Mouse (Mus musculus) stomach, embryonic 15.5 days (tissue): Measurements from ENCODE around the gene Hcn1. TPM values are rescaled to one million over a fixed set of nuclear protein-coding genes. Genes with fewer than 3 reads are reported as not detected.
A peak's percentile ranks its signal among the peaks of the same experiment; 100 is the strongest.

Experiments
- ATAC-seq: fragments of 200-750 bp; cut with Nextera tagmentation; 2 replicates; pipeline ENCODE4 v1.8.0; 2017; ENCODE audit warnings: low read depth, moderate number of reproducible peaks, moderate TSS enrichment; ENCODE audit not compliant: insufficient read depth, low FRiP score
- H3K27ac ChIP-seq: fragments of 300-500 bp; sonication (generic); 2 replicates; pipeline ENCODE4 v1.5.1; 2015; ENCODE audit warnings: mild to moderate bottlenecking, inconsistent platforms
- H3K27me3 ChIP-seq: fragments of 300-500 bp; sonication (generic); replicated peaks from 2 replicates; pipeline ENCODE4 v1.6.1; 2015; ENCODE audit warnings: inconsistent platforms
- H3K36me3 ChIP-seq: fragments of 300-500 bp; sonication (generic); 2 replicates; pipeline ENCODE4 v1.6.1; 2015; ENCODE audit warnings: inconsistent platforms
- H3K4me1 ChIP-seq: fragments of 300-500 bp; sonication (generic); 2 replicates; pipeline ENCODE4 v1.6.1; 2015; ENCODE audit warnings: inconsistent platforms
- H3K4me2 ChIP-seq: fragments of 300-500 bp; sonication (generic); 2 replicates; pipeline ENCODE4 v1.6.1; 2015; ENCODE audit warnings: mild to moderate bottlenecking, inconsistent platforms
- H3K4me3 ChIP-seq: fragments of 300-500 bp; sonication (generic); replicated peaks from 2 replicates; pipeline ENCODE4 v1.5.1; 2015; ENCODE audit warnings: inconsistent platforms
- H3K9ac ChIP-seq: fragments of 300-500 bp; sonication (generic); 2 replicates; pipeline ENCODE4 v1.6.1; 2015; ENCODE audit warnings: inconsistent platforms
- H3K9me3 ChIP-seq: fragments of 300-500 bp; sonication (generic); 2 replicates; pipeline ENCODE4 v1.6.1; 2016; ENCODE audit warnings: inconsistent platforms
- WGBS: fragments of 180-500 bp; shearing (Covaris S2); methylation state at CpG from one replicate; pipeline ENCODE4 v1.1.7; 2015; 5-methylcytosine and 5-hydroxymethylcytosine counted together
- polyA plus RNA-seq: library from polyadenylated mRNA; unstranded; fragments of >200 nt; fragmentation: Nextera tagmentation; extraction: Ambion mirVana; gene quantifications from 2 replicates; pipeline ENCODE4 v1.2.1, GENCODE M21; 2015

Gene Hcn1
- 0.09 and 0.12 TPM in 2 replicates for polyA plus RNA-seq

DNA sequence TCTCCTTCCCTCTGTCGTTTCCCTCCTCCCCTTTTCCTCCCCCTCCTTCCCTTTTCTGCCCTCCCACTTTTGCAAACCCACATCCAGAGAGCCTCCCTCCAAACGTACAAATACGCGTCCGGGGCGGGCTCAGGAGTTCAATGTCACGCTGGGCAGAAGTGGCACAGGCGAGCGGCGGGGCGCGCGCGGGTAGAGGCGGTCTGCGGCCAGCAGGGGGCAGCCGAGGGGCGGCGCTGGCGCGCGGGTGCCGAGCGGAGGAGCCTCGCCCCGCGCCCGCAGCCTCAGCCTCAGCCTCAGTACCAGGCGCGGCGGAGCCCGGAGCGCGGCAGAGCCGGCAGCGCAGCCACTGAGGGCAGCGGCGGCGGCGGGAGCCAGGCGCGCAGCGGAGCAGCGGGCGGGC is at the start of gene Hcn1:
Hcn1 (plus strand) TSS at position 140 of the 400 bp plus-strand sequence.
- peak; percentile 94 for ATAC-seq
- no peaks in the 10 kb centered on the region for H3K36me3 ChIP-seq
- 0 out of 2 replicates have a peak within 1 kb of the TSS, but pooled peaks have one; percentile 13 for H3K9ac ChIP-seq
- no peaks in the 10 kb centered on the region for H3K9me3 ChIP-seq
- H3K27me3 ChIP-seq = peaks cover 18% of the 10 kb centered on the region
- H3K4me2 ChIP-seq = peak within 1 kb of the TSS; percentile 99
- under 1% methylated on average over 24 of the region's 45 CpGs for WGBS
- H3K4me1 ChIP-seq = peaks cover 10% of the 10 kb centered on the region
- no peak within 1 kb of the TSS for H3K27ac ChIP-seq
- H3K4me3 ChIP-seq = peak within 1 kb of the TSS; percentile 55

DNA sequence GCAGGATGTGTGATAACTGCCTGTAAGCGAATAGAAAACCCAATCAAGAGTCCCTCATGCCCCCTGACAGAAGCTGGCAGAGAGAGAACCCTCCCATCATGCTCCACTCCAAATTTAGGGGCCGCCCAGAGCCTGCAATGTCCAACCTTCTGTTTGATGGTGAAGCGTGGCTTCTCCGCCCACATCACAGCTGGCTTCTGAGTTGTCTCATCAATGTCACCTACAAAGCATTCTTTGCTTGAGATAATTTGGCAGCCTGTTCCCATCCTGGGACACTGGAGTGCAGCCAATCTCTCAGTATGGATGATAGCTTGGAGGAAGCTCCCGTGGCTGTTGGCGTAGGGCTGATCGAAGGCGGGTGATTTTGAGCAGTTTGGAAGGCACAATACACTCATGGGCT is 34.9 kb upstream of the Hcn1 start:
- no peak for ATAC-seq
- Histone ChIP-seq H3K4me2 (no peak overlapping the region), H3K27ac (no peak overlapping the region), H3K27me3 (no peaks in the 10 kb centered on the region), H3K36me3 (no peaks in the 10 kb centered on the region), H3K4me1 (no peaks in the 10 kb centered on the region), H3K4me3 (no peak overlapping the region), H3K9ac (no peak overlapping the region), H3K9me3 (no peaks in the 10 kb centered on the region)
- 76% methylated on average over 8 of the region's 8 CpGs for WGBS

DNA sequence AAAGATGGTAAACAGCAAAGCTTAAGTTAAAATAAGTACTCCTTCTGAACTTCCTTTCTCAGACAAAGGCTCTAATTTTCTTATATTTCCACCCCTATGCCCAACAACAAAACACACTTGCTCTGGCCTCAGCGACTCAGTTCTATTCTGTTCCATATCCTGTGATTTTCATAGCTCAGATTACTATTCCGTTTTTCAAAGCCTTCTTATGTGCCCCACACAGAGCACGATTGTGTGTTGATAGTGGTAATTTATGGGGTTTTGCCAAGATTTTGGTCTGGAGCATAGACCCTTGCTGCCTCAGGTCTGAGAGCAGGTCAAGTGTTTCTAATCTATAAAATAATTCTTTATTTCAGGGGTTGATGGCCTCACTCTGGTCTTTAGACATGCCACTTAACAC is 30.4 kb upstream of the Hcn1 start:
- H3K4me2 ChIP-seq = no peak overlapping the region
- 61% methylated on average over 3 of the region's 3 CpGs for WGBS
- no peaks in the 10 kb centered on the region for H3K27me3 ChIP-seq
- H3K9ac ChIP-seq = no peak overlapping the region
- H3K36me3 ChIP-seq = no peaks in the 10 kb centered on the region
- no peak overlapping the region for H3K4me3 ChIP-seq
- no peaks in the 10 kb centered on the region for H3K9me3 ChIP-seq
- H3K27ac ChIP-seq = no peak overlapping the region
- ATAC-seq = no peak
- no peaks in the 10 kb centered on the region for H3K4me1 ChIP-seq

DNA sequence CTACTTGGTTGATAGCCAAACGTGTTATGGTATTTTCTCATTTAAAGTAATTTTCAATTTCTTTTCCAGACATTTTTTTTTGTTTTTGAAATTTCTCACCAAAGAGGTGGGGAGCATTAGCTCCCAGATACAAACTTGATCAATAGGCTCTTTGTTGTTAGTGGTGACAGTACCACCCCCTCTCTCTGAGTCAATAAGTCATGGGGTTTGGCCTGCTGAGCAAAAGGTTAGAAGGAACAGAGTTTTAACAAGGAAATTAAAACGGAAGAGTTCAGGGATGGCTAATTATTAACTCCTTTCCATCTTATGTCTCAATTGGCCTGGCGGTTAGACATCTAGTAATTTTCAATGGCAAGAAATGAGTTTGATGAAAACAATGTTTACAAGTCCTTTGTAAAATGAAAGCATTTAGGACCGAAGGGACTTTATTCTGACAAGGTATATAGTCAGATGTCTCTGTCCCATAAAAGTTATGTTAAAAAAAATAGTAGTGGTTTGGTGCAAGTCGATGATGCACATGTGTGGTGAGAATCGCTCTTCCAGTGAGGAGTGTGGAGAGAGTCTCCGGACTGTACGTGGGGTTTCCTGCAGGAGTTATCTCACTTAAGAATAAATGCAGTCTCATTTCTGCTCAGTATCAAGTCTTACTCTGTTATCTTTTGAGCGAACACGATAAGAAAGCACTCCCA is 7.5 kb upstream of the Hcn1 start:
- no peaks in the 10 kb centered on the region for H3K4me1 ChIP-seq
- WGBS = 64% methylated on average over 10 of the region's 10 CpGs
- H3K27ac ChIP-seq = no peak overlapping the region
- no peaks in the 10 kb centered on the region for H3K9me3 ChIP-seq
- H3K36me3 ChIP-seq = no peaks in the 10 kb centered on the region
- ATAC-seq = no peak
- no peaks in the 10 kb centered on the region for H3K27me3 ChIP-seq
- H3K4me3 ChIP-seq = no peak overlapping the region
- no peak overlapping the region for H3K9ac ChIP-seq
- no peak overlapping the region for H3K4me2 ChIP-seq

DNA sequence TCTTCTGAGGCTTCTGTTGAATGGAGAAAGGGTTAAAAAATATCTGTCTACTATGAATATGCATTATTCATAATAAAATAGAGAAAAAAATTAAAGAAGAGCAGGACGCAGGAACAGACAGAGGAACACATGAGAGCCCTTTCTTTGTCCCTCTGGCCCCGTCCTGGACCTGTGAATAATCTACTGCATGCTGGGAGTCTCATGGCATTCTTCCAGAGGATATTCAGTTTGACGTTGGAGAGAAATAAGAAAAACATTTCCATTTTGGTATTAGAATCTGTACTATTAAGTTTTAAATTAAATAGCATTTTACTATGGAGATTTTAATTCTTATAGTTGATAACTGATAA is 7.0 kb upstream of the Hcn1 start:
- no peak overlapping the region for H3K4me2 ChIP-seq
- no peak for ATAC-seq
- H3K9me3 ChIP-seq = no peaks in the 10 kb centered on the region
- no peak overlapping the region for H3K27ac ChIP-seq
- H3K27me3 ChIP-seq = no peaks in the 10 kb centered on the region
- no peak overlapping the region for H3K4me3 ChIP-seq
- no peaks in the 10 kb centered on the region for H3K36me3 ChIP-seq
- WGBS = 38% methylated on average over 3 of the region's 3 CpGs
- no peak overlapping the region for H3K9ac ChIP-seq
- H3K4me1 ChIP-seq = no peaks in the 10 kb centered on the region

DNA sequence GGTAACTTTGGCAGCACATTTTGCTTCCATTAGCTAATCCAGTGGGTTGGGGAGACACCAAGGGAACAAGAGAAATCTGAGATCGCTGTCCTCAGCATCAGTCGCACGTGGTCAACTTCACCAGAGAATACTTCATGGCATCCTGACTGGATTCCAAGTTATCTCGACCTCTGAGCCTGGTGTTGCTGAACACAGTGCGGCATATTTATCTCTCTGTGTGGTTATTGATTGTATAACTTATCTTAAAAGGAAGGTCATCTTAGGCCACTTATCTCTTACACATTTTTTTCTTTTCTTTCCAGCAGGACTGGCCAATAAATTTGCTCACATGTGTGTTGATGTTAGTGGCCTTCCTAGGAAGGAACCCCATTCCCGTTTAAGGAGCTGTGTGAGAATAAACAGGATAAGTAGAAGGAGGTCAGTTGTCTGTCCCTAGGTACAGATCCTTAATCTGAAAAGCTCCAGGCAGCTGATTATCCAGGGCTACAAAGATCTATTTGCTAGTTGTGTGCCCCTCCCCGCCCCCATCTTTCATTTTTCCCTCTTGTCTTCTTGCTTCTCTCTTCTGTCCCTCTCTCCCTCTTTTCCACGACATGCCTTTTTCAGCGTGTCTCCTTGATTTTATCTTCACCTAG is 672 bp upstream of the Hcn1 start:
- H3K9ac ChIP-seq = no peak overlapping the region
- no peak overlapping the region for H3K27ac ChIP-seq
- H3K27me3 ChIP-seq = peaks cover 18% of the 10 kb centered on the region
- no peak for ATAC-seq
- peaks cover 10% of the 10 kb centered on the region for H3K4me1 ChIP-seq
- H3K36me3 ChIP-seq = no peaks in the 10 kb centered on the region
- H3K4me3 ChIP-seq = no peak overlapping the region; the same call in 1 of the 2 replicates
- H3K9me3 ChIP-seq = no peaks in the 10 kb centered on the region
- 34% methylated on average over 9 of the region's 9 CpGs for WGBS
- H3K4me2 ChIP-seq = no peak overlapping the region

DNA sequence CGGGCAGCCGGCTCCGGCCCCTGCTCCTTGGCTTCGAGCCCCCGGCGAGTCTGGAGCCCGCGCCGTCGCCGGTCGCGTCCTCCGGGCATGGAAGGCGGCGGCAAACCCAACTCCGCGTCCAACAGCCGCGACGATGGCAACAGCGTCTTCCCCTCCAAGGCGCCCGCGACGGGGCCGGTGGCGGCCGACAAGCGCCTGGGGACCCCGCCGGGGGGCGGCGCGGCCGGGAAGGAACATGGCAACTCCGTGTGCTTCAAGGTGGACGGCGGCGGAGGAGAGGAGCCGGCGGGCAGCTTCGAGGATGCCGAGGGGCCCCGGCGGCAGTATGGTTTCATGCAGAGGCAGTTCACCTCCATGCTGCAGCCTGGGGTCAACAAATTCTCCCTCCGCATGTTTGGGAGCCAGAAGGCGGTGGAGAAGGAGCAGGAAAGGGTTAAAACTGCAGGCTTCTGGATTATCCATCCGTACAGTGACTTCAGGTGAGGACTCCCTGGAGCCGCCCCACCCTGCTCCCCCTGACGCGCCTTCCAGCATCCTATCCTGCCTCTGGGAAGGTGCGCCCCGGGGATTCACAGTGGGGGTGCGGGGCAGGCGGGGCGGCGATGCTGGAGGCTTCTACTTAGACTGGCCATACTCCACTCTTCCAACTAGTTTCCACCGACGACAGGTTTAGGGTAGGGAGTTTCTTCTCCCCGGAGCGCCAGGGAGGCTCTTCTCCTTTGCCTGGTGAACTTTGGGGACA is 668 bp downstream of the Hcn1 start:
- Histone ChIP-seq H3K9me3 (no peaks in the 10 kb centered on the region), H3K4me3 (peak overlapping the region; percentile 55), H3K36me3 (no peaks in the 10 kb centered on the region), H3K4me2 (peak overlapping the region; percentile 99), H3K27ac (no peak overlapping the region), H3K9ac (0 out of 2 replicates have a peak overlapping the region, but pooled peaks have one; percentile 13), H3K27me3 (peaks cover 18% of the 10 kb centered on the region), H3K4me1 (peaks cover 10% of the 10 kb centered on the region)
- ATAC-seq = no peak
- 1% methylated on average over 59 of the region's 62 CpGs for WGBS

DNA sequence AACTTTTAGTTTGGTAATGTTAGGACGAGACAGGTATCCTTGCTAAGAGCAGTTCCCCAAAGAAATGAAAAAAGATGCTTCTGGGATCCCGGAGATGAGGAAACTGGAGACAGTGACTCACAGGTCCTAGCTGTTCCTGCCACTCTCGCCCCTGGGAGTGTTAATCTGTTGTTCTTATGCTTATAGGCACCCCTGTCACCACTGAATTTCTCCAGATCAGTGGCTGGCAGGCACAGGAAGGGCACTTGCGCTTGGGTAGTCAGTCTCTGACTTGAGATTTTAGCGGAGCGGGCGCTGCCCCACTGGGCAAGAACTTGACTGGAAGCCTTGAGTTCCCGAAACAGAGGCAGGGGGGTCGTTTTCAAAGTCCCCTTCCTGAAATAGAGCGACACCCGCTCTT is 1.3 kb downstream of the Hcn1 start:
- no peak for ATAC-seq
- Histone ChIP-seq H3K4me2 (peak overlapping the region; percentile 99; the same call in 1 of the 2 replicates), H3K27me3 (peaks cover 18% of the 10 kb centered on the region), H3K4me3 (0 out of 2 replicates have a peak overlapping the region, but pooled peaks have one; percentile 4), H3K9ac (no peak overlapping the region), H3K4me1 (peaks cover 10% of the 10 kb centered on the region), H3K27ac (no peak overlapping the region), H3K36me3 (no peaks in the 10 kb centered on the region), H3K9me3 (no peaks in the 10 kb centered on the region)
- 15% methylated on average over 11 of the region's 11 CpGs for WGBS

DNA sequence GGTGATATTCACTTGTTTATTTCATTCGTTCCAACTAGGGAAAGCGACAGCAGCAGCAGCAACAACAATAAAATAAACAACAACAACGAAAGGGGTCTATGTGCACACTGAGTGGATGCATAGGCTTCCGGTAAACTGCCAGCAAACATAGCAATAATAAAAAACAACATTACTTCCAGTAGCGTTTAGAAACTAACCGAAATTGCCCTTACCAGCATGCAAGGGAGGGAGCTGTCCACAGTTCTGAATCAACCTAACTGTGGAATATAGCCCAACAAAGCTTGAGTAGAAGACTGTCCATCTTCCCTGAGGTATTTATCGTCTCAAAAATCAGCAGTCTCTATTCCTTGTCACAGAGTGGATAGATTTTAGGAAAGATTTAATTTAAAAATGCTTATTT is 2.0 kb downstream of the Hcn1 start:
- no peak for ATAC-seq
- peaks cover 10% of the 10 kb centered on the region for H3K4me1 ChIP-seq
- H3K27ac ChIP-seq = no peak overlapping the region
- H3K9ac ChIP-seq = no peak overlapping the region
- no peak overlapping the region for H3K4me3 ChIP-seq
- H3K4me2 ChIP-seq = no peak overlapping the region
- 22% methylated on average over 7 of the region's 7 CpGs for WGBS
- H3K9me3 ChIP-seq = no peaks in the 10 kb centered on the region
- no peaks in the 10 kb centered on the region for H3K36me3 ChIP-seq
- peaks cover 18% of the 10 kb centered on the region for H3K27me3 ChIP-seq

DNA sequence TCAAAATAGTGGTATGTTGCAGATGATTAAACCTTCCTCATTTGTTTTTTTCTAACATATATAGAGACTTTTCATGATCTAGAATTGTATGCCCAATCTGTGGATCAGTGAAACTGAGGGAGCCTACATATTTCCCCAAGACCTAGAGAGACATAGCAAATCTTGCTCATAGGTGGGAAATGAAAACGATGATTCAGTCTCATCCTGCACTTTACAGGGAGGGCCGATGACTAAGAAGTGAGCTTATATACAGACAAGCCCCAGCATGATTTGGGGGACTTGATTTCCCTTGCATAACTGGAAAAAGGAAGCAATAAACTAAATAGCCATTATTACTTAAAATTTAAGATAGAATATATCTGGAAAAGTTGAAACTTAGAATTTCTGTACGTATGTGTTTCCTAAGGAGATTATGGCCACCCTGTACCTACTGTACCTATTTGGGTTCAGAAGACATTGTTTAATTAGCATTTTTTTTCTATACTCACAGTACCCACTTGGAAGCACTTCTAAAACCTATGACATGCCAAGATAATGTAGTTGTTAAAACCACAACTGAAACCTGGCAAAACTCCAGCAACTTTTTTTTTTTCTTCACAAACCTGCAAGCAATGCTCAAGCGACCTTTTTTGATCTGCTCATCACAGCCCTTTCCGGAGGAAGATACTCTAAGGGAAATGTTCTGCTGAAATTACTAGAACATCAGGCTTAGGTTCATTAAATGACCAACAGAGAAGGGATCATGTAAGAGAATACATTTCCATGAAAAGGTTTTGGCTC is 3.0 kb downstream of the Hcn1 start:
- no peak for ATAC-seq
- no peak overlapping the region for H3K9ac ChIP-seq
- no peaks in the 10 kb centered on the region for H3K36me3 ChIP-seq
- peaks cover 18% of the 10 kb centered on the region for H3K27me3 ChIP-seq
- no peak overlapping the region for H3K4me2 ChIP-seq
- no peak overlapping the region for H3K4me3 ChIP-seq
- H3K4me1 ChIP-seq = peaks cover 10% of the 10 kb centered on the region
- no peak overlapping the region for H3K27ac ChIP-seq
- 87% methylated on average over 5 of the region's 5 CpGs for WGBS
- no peaks in the 10 kb centered on the region for H3K9me3 ChIP-seq

DNA sequence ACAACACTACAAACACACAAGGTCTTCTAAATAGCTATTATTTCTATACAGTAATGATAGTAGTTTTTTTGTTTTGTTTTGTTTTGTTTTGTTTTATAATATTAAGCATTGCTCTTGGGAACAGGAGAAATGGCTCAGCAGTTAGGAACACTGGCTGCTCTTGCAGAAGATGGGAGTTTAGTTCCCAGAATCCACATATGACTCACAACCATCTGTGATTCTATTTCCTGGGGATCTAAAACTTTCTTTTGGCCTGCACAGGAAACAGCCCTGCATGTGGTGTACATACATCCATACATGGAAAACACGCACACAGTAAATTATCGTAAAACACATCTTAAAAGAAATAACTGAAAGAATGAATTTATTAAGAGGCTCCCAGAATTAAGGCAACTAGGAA is 9.8 kb downstream of the Hcn1 start:
- Histone ChIP-seq H3K27ac (no peak overlapping the region), H3K4me2 (no peak overlapping the region), H3K9me3 (no peaks in the 10 kb centered on the region), H3K9ac (no peak overlapping the region), H3K27me3 (no peaks in the 10 kb centered on the region), H3K4me3 (no peak overlapping the region), H3K36me3 (no peaks in the 10 kb centered on the region), H3K4me1 (no peaks in the 10 kb centered on the region)
- no peak for ATAC-seq
- 93% methylated on average over 2 of the region's 2 CpGs for WGBS
